Mouse (Mus musculus) adrenal gland (tissue): ENCODE results near the gene Zranb3.
"Not testable (repeated sequence)": the region's sequence is repeated elsewhere in the genome, so short reads cannot be mapped to it uniquely, and the experiment has no call there.

Source experiments
- intact Hi-C: fragments of 180-260 bp; cut with DNase I; formaldehyde crosslinking; loops from one replicate; pipeline ENCODE4 v1.15.1; 2025
- long read RNA-seq, 2 experiments: library from polyadenylated mRNA; unstranded; transcript quantifications; one replicate each; pipeline ENCODE4 v2.0.0; 2020; ENCODE audit warnings: borderline replicate concordance in 1 of 2; ENCODE audit not compliant: insufficient replicate concordance in 1 of 2

The Zranb3 gene
- long read RNA-seq, experiment 1, partial matches to known transcripts = 1 of 2 reads
- long read RNA-seq, experiment 1, other reads (novel, unspliced or antisense) = 1 of 2 reads
- long read RNA-seq, experiment 2, partial matches to known transcripts = 1 of 1 reads
- long read RNA-seq, experiment 2, other reads (novel, unspliced or antisense) = 0 of 1 reads

GRCm38 (mm10) chr1:128102641-128103461 lies at the start of gene Zranb3, which contains the start of gene R3hdm1:
Gene Zranb3, minus strand, starts transcription at chr1:128103047.
Gene R3hdm1, plus strand, starts transcription at chr1:128103301.
- intact Hi-C loops = loop anchor here (10.0 kb wide), 1 partner anchor 158 kb away; no protein-coding TSS in a partner anchor

DNA sequence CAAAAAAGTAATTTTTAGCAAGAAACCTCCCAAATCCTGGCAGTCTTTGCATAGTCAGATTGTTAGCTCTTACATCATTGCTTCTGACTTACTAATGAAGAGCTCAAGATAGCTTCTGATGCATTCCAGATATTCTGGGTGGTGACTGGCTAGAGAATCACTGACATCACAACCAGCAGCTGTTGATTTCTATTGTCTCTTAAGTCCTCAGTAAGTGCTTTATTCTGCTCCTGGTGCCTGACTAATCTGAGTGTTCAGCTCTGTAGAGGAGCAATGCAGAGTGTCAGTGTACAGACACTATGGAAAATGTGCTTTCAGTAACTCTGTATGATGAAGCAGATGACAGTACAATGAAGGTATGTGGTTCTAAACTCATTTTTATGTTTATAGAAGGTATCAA lies 38.9 kb upstream of the Zranb3 start:
- intact Hi-C loops = loop anchor here (10.0 kb wide), 1 partner anchor 197 kb away; no protein-coding TSS in a partner anchor

- intact Hi-C loops = loop anchor here (10.0 kb wide), 1 partner anchor 196 kb away; no protein-coding TSS in a partner anchor
Observed at GRCm38 (mm10) chr1:128141039-128141438, 38.2 kb upstream of the Zranb3 start.

GRCm38 (mm10) chr1:128136222-128136621 lies 33.4 kb upstream of the Zranb3 start:
- intact Hi-C loops = not testable (repeated sequence)

DNA sequence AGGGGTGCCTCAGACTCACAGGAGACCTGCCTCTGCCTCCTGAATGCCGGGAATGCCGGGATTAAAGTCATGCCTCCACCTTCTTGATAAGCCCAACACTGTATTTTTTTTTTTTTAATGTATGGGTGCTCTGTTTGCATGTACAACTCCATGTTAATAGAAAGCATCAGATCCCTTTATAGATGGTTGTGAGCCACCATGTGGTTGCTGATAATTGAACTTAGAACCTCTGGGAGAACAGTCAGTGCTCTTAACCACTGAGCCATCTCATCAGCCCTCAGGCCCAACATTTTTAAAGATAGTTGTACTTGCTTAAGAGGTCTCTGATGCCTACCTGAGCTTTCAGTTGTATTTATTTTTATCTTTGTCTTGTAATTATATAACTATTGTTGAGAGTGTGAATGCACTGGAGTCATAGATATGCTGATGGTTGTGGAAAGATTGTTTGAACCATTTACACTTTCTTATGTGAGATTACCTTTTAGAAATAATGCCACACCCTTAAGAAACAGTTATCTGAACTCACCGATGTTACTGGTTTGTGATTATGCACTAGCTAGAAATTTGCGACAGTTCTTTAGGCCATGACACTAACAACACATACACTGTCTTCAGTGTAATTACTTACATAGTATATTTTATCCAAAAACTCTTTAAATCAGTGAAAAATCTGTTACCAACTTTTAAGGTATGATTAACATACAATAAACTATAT lies 18.2 kb upstream of the Zranb3 start:
- intact Hi-C loops = no loop called here

DNA sequence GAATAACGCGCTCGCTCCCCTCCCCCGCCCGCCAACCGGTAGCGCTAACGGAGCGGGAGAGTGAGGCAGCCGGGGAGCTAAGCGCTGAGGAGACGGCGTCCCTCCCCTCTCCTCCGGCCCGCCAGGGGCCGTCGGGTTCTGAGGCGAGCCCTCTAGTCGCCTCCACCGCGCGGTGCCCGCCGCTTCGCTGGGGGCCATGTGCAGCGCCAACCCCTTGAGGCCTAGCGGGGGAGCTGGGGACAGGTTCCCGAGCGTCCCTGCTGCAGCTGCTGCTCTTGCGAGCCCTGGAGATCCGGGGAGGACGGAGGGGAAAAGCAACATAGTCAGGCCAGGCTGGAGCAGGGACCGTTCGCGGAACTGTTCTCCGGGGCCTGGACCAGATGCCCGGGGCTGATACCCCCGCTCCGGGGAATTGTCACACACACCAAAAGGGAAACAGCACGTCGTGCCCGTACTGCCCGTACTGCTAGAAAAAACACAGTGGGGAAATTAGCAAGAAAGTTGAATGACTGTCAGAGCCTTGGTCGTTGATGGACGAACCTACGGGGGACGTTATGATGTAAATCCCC lies 757 bp upstream of the Zranb3 start:
- intact Hi-C loops = loop anchor here (10.0 kb wide), 1 partner anchor 159 kb away; no protein-coding TSS in a partner anchor

DNA sequence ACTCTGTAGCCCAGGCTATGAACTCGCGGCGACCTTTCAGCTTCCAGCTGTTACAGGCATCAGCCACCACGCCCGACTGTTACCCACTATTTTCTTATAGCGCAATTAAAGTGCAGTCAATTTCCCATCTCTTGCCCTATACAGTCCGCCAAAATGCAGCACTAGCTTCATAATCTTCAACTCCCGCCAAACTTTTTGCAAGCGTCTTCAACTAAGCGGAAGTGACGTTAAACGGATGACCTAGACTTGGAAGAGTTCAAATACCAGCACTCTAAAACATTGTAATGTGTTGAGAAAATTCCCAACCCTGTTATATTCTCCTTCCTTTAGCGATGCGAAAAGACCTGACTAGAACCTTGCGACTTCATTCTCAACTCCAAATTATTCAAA lies 601 bp downstream of the Zranb3 start:
- intact Hi-C loops = loop anchor here (10.0 kb wide), 1 partner anchor 157 kb away; no protein-coding TSS in a partner anchor

GRCm38 (mm10) chr1:128098309-128098708 lies 4.5 kb downstream of the Zranb3 start:
- intact Hi-C loops = no loop called here

- intact Hi-C loops = no loop called here
Observed at GRCm38 (mm10) chr1:128094686-128095085, 8.2 kb downstream of the Zranb3 start.

GRCm38 (mm10) chr1:128082800-128083199 lies 20.0 kb downstream of the Zranb3 start:
- intact Hi-C loops = no loop called here

DNA sequence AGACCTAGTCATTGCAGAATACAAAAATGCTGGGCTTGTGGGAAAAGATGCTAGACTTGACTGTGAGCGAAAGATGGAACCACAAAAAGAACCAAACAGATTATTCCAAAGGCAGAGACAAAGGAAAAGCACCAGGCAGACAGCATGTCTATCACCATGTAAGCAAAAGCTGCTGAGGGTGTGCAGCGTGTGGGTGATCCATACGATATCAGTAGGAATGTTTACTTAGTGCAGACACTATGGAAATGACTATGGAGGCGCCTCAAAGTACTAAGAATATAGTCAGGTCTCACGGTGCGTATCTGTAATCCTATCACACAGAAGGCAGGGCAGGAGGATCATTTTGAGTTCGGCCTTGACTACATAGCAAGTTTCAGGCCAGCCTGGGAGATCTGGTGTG lies 21.0 kb downstream of the Zranb3 start:
- intact Hi-C loops = no loop called here

- intact Hi-C loops = no loop called here
Observed at GRCm38 (mm10) chr1:128080936-128081696, 21.7 kb downstream of the Zranb3 start.

- intact Hi-C loops = no loop called here
Observed at GRCm38 (mm10) chr1:128078646-128079045, 24.2 kb downstream of the Zranb3 start.

- intact Hi-C loops = no loop called here
Observed at GRCm38 (mm10) chr1:128077788-128078187, 25.1 kb downstream of the Zranb3 start.

DNA sequence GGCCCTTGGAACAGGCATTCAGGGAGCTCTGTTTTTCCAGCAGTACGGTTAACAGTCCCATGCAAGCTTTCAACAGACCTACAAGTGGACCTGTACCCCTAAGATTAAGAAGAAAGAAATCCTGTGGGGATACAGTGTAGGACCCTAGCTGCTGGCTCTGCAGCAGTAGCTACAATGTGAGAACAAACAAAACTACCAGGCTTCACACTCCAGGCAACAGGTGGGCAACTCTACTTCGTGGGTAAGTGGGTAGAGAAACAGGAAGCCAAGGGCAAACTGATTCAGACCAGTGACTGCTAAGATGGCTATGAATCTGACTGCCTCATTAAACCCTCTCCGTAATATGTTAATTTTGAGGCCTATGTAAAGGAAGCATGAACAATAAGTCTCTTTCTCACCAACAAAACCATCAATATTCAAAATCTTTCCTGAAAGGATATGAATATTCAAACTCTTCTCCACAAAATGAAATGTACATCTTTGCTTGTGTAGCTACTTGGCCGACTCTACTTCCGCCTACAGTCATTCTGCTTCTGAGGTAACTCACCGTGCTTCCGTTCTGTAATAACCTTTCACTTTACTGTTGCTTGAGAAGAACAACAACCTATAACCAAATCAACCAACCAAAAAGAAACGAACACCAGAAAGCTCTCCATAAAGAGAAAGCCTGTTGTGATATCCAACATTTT lies 25.9 kb downstream of the Zranb3 start:
- intact Hi-C loops = no loop called here

DNA sequence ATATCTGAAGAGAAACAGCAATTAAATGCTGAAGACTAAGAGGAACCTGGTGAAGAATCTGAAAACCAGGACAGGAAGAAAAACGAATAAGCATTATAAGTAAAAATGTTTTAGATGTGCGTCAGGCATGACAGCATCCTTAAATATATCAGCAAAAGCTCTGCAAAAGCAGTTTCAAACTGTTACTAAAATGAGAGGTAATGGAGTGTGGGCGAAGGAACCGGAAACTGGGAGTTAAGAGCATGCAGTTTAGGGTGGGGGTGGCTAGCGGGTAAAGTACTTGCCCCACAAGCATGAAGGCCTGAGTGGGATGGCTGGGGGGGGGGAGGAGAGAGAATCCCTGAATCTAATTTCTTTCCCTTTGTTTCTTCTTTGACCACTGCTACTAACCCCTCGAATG lies 29.8 kb downstream of the Zranb3 start:
- intact Hi-C loops = no loop called here

GRCm38 (mm10) chr1:128070003-128070402 lies 32.8 kb downstream of the Zranb3 start:
- intact Hi-C loops = no loop called here

- intact Hi-C loops = no loop called here
Observed at GRCm38 (mm10) chr1:128068945-128069397, 33.9 kb downstream of the Zranb3 start.

DNA sequence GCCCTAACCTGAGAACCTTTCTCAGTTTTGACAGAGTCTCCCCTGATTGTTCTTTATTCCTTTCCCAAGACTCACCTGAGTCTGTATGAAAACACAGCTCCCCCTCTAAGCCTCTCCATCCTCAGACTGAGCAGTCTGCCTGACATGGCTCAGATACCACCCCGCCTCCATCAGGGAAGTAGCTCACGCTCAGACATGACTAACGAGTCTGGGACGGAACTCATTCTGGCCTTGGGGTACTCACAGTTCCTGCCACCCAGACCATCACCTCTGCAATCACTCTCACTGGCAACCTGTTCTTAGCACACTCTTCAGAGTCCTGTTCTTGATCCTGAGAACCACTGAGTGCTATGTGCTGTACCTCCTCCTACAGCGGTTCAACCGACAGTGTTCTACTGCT lies 38.1 kb downstream of the Zranb3 start:
- intact Hi-C loops = no loop called here

DNA sequence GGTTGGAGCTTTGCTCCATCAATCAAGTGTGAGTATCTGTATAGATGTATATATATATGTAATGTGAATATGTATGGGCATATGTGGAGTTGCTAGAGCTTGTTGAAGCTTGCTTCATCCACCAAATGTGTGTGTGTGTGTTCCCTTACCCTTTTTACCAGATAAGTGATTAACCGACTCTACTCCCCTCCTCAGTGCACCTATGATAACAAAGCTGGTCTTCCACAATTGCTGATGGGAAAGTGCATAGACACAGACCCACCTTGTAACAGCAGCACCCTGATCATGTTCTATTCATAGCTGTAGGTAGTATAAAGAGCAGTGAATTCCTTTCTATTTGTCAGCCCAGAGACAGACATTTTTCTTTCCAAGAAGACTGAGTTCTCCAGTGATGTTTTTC lies 40.7 kb downstream of the Zranb3 start:
- intact Hi-C loops = no loop called here
